Mouse (Mus musculus) ES-E14 (cell line): Measurements from ENCODE around the gene Mief2. TPM values are rescaled to one million over a fixed set of nuclear protein-coding genes. Genes with fewer than 3 reads are reported as not detected.

Source experiments
- DNase-seq: peaks from one replicate; pipeline ENCODE4 v3.0.0-alpha.2; 2013; ENCODE audit warnings: low read depth, low spot score
- H3K27ac ChIP-seq: 2 replicates; pipeline ENCODE4 v1.5.1; 2012; ENCODE audit warnings: low read depth, mild to moderate bottlenecking, low read length, moderate library complexity, mixed read lengths; ENCODE audit not compliant: poor library complexity, insufficient read depth, severe bottlenecking
- H3K36me3 ChIP-seq: 2 replicates; pipeline ENCODE4 v1.6.1; 2012; ENCODE audit warnings: mild to moderate bottlenecking, low read length, moderate library complexity, mixed read lengths; ENCODE audit not compliant: control insufficient read depth, poor library complexity, insufficient read depth, severe bottlenecking
- H3K4me1 ChIP-seq, 2 experiments: fragments of 150-350 bp in 1 of 2; sonication (generic) in 1 of 2; 2 replicates each; pipeline ENCODE4 v1.6.1; 2012; ENCODE audit warnings: low read length in 2 of 2, mild to moderate bottlenecking in 1 of 2, mixed read lengths in 1 of 2; ENCODE audit not compliant: control insufficient read depth in 2 of 2, insufficient read depth in 2 of 2, poor library complexity in 1 of 2
- H3K4me3 ChIP-seq, 2 experiments: fragments of 150-350 bp in 1 of 2; sonication (generic) in 1 of 2; 2 replicates each; pipeline ENCODE4 v1.5.1; 2012; ENCODE audit warnings: low read length in 2 of 2, low read depth in 1 of 2, mild to moderate bottlenecking in 1 of 2, mixed read lengths in 1 of 2; ENCODE audit not compliant: insufficient read depth in 1 of 2, poor library complexity in 1 of 2, severe bottlenecking in 1 of 2
- H3K9ac ChIP-seq: 2 replicates; pipeline ENCODE4 v1.6.1; 2012; ENCODE audit warnings: low read depth, mild to moderate bottlenecking, low read length, mixed read lengths; ENCODE audit not compliant: poor library complexity, insufficient read depth, severe bottlenecking
- H3K9me3 ChIP-seq: fragments of 150-350 bp; sonication (generic); 2 replicates; pipeline ENCODE4 v1.6.1; 2012; ENCODE audit warnings: low read depth, mild to moderate bottlenecking, low read length; ENCODE audit not compliant: control insufficient read depth, insufficient read depth
- CHD2 ChIP-seq: IDR thresholded peaks from 2 replicates; pipeline ENCODE4 v1.6.1; 2014; ENCODE audit warnings: mild to moderate bottlenecking, low read depth, low read length, inconsistent platforms
- HCFC1 ChIP-seq: IDR thresholded peaks from 2 replicates; pipeline ENCODE4 v1.6.1; 2012; ENCODE audit warnings: low read length, inconsistent platforms, borderline replicate concordance; ENCODE audit not compliant: insufficient read depth
- MAFK ChIP-seq: IDR thresholded peaks from 2 replicates; pipeline ENCODE4 v1.6.1; 2014; ENCODE audit warnings: mild to moderate bottlenecking, low read depth, low read length, inconsistent platforms; ENCODE audit not compliant: insufficient read depth
- ZC3H11A ChIP-seq: IDR thresholded peaks from 2 replicates; pipeline ENCODE4 v1.6.1; 2012; ENCODE audit warnings: low read depth, mild to moderate bottlenecking, inconsistent platforms, low read length, borderline replicate concordance
- ZNF384 ChIP-seq: IDR thresholded peaks from 2 replicates; pipeline ENCODE4 v1.6.1; 2012; ENCODE audit warnings: low read depth, low read length, inconsistent platforms
- in situ Hi-C, 2 experiments: fragments of 600-800 bp; cut with MboI; formaldehyde crosslinking; loops; one replicate each; pipeline ENCODE4 v1.15.1; 2025; ENCODE audit warnings: low sequenced_read_pairs in 2 of 2, inconsistent platforms in 1 of 2; ENCODE audit not compliant: unreplicated experiment in 2 of 2
- total RNA-seq: library from RNA; depleted of rRNA; stranded (reverse); fragments of 300-350 nt; gene quantifications from 2 replicates; pipeline ENCODE4 v1.2.3, GENCODE M21; 2012

Mief2 gene
- total RNA-seq, 1 experiment = 24.8 TPM

DNA sequence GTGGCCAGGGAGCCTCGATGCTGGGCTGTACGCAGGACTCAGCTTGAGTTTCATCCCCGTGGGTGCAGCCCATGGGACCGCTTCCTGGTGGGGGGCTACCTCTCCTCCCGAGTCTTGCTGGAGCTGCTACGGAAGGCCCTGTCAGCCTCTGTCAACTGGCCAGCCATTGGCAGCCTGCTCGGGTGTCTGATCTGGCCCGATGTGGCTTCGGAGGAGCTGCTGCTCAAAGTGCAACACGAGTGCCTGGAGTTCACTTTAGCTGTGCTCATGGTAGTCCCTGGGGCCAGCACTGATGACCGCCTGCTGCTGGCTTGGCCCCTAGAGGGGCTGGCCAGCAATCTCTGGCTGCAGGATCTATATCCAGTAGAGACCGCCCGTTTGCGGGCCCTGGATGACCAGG, 3.1 kb downstream of the Mief2 start:
- peak overlapping the region; percentile 52 to 54; a peak in 3 of 4 replicates for H3K4me3 ChIP-seq

DNA sequence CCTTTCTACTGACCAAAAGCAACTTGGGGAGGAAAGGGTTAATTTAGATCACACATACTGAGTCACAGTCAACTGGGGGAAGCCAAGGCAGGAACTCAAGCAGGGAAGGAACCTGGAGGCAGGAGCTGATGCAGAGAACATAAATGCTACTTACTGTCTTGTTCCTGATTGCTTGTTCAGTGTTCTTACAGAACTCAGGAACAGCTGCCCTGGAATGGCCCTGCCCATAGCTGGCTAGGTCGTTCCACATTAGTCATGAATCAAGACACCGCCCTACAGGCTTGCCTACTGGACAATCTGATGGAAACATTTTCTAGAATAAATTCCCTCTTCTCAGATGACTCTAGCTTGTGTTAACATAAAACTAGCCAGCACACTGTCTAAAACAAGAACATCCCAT, 6.0 kb downstream of the Mief2 start:
- DNase-seq = no peak
- Histone ChIP-seq H3K4me1 (peaks cover 0 to 4% of the 10 kb centered on the region in 2 experiments; a peak in 2 of 4 replicates), H3K9me3 (no peaks in the 10 kb centered on the region), H3K36me3 (peaks cover 3% of the 10 kb centered on the region; the same call in 1 of the 2 replicates), H3K4me3 (no peak overlapping the region), H3K27ac (no peak overlapping the region), H3K9ac (no peak overlapping the region)
- in situ Hi-C loops = no loop called here
- TF ChIP-seq ZNF384 = no peak
- no peak for TF ChIP-seq MAFK
- no peak for TF ChIP-seq ZC3H11A
- no peak for TF ChIP-seq CHD2
- TF ChIP-seq HCFC1 = no peak

More for the DNA sequence above, 3.1 kb downstream of the Mief2 start:
- H3K36me3 ChIP-seq = peaks cover 3% of the 10 kb centered on the region; the same call in 1 of the 2 replicates
- no peak for DNase-seq
- in situ Hi-C loops = no loop called here
- H3K9me3 ChIP-seq = no peaks in the 10 kb centered on the region
- H3K9ac ChIP-seq = no peak overlapping the region
- H3K27ac ChIP-seq = no peak overlapping the region
- no peak for TF ChIP-seq MAFK
- no peak for TF ChIP-seq CHD2
- no peak for TF ChIP-seq HCFC1
- no peak for TF ChIP-seq ZNF384
- no peak for TF ChIP-seq ZC3H11A
- peaks cover 3 to 15% of the 10 kb centered on the region in 2 experiments; a peak in 1 of 4 replicates for H3K4me1 ChIP-seq

DNA sequence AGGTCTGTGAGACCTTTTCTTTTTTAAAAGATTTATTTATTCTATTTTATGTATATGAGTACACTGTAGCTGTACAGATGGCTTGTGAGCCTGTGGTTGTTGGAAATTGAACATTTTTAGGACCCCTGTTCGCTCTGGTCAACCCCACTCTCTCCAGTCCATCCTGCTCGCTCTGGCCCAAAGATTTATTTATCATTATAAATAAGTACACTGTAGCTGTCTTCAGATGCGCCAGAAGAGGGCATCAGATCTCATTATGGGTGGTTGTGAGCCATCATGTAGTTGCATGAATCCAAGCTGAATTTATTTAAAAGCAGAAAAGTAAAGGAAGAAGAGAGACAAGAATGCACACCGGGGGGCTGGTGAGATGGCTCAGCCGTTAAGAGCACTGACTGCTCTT, 7.0 kb downstream of the Mief2 start:
- Histone ChIP-seq H3K27ac (no peak overlapping the region), H3K4me1 (peaks cover 2 to 7% of the 10 kb centered on the region in 2 experiments; a peak in 3 of 4 replicates), H3K4me3 (no peak overlapping the region), H3K9ac (no peak overlapping the region), H3K36me3 (peaks cover 3% of the 10 kb centered on the region; the same call in 1 of the 2 replicates), H3K9me3 (no peaks in the 10 kb centered on the region)
- TF ChIP-seq CHD2 (no peak), ZC3H11A (no peak), MAFK (no peak), HCFC1 (no peak), ZNF384 (no peak)
- DNase-seq = no peak
- in situ Hi-C loops = no loop called here

DNA sequence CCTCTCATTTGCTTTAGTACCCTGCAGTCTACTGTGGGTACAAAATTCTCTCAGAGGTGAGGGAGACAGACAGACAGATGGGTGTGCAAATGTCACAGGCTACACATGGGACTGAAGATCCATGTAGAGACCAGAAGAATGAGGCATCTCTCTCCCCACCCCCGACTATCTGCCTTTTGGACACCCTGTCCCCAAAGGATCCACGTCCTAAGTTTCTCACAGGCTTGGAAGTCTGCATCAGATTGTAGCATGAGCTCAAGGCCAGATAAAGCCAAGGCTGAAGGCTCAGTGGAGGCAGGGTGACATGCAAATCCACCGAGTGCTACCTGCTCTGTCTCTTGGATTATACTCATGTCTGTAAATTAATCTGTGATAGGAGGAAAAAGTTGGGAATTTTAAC, 8.3 kb downstream of the Mief2 start:
- H3K9ac ChIP-seq = no peak overlapping the region
- H3K27ac ChIP-seq = no peak overlapping the region
- TF ChIP-seq CHD2 (no peak), ZNF384 (no peak), MAFK (no peak), ZC3H11A (no peak), HCFC1 (no peak)
- DNase-seq = no peak
- in situ Hi-C loops = no loop called here
- H3K36me3 ChIP-seq = 0 out of 2 replicates have a peak, but pooled peaks cover 3% of the 10 kb centered on the region
- peaks cover 2 to 6% of the 10 kb centered on the region in 2 experiments; a peak in 3 of 4 replicates for H3K4me1 ChIP-seq
- no peaks in the 10 kb centered on the region for H3K9me3 ChIP-seq
- no peak overlapping the region for H3K4me3 ChIP-seq
